Mouse (Mus musculus) CD4-positive, CD25-positive, alpha-beta regulatory T cell, adult 2 months (primary cell): Measurements from ENCODE around the gene Tspan5.

Experiments used
- DNase-seq: peaks from one replicate; pipeline ENCODE4 v3.0.0-alpha.2; 2012; ENCODE audit warnings: low read depth, low spot score

Gene Tspan5

GRCm38 (mm10) chr3:138744030-138744774, 2.2 kb downstream of the Tspan5 start:
- DNase-seq: no peak

GRCm38 (mm10) chr3:138745091-138745490, 3.1 kb downstream of the Tspan5 start:
- no peak for DNase-seq

- no peak for DNase-seq
Measured at GRCm38 (mm10) chr3:138745596-138745995, 3.6 kb downstream of the Tspan5 start.

GRCm38 (mm10) chr3:138746556-138746955, 4.6 kb downstream of the Tspan5 start:
- DNase-seq: peak; percentile 48

- no peak for DNase-seq
Measured at GRCm38 (mm10) chr3:138747035-138747434, 5.0 kb downstream of the Tspan5 start.

GRCm38 (mm10) chr3:138747985-138748384, 6.0 kb downstream of the Tspan5 start:
- DNase-seq: no peak

- no peak for DNase-seq
Measured at GRCm38 (mm10) chr3:138749645-138750044, 7.7 kb downstream of the Tspan5 start.

- no peak for DNase-seq
Measured at GRCm38 (mm10) chr3:138751328-138751727, 9.3 kb downstream of the Tspan5 start.

GRCm38 (mm10) chr3:138752056-138752455, 10.1 kb downstream of the Tspan5 start:
- DNase-seq: no peak

- DNase-seq: no peak
Measured at GRCm38 (mm10) chr3:138752769-138753168, 10.8 kb downstream of the Tspan5 start.

- DNase-seq: no peak
Measured at GRCm38 (mm10) chr3:138753182-138753885, 11.3 kb downstream of the Tspan5 start.

- no peak for DNase-seq
Measured at GRCm38 (mm10) chr3:138754328-138754727, 12.3 kb downstream of the Tspan5 start.

GRCm38 (mm10) chr3:138757283-138757682, 15.3 kb downstream of the Tspan5 start:
- DNase-seq: peak; percentile 56

- no peak for DNase-seq
Measured at GRCm38 (mm10) chr3:138759968-138760684, 18.1 kb downstream of the Tspan5 start.

GRCm38 (mm10) chr3:138760685-138761119, 18.7 kb downstream of the Tspan5 start:
- no peak for DNase-seq

- no peak for DNase-seq
Measured at GRCm38 (mm10) chr3:138761531-138761930, 19.5 kb downstream of the Tspan5 start.

GRCm38 (mm10) chr3:138763941-138764340, 21.9 kb downstream of the Tspan5 start:
- no peak for DNase-seq

GRCm38 (mm10) chr3:138764782-138765181, 22.8 kb downstream of the Tspan5 start:
- no peak for DNase-seq

- no peak for DNase-seq
Measured at GRCm38 (mm10) chr3:138767034-138767433, 25.0 kb downstream of the Tspan5 start.

- DNase-seq: no peak
Measured at GRCm38 (mm10) chr3:138768541-138769093, 26.6 kb downstream of the Tspan5 start.

GRCm38 (mm10) chr3:138770650-138771331, 28.8 kb downstream of the Tspan5 start:
- DNase-seq: no peak
